Mouse (Mus musculus): Measurements from ENCODE around the gene Spty2d1. TPM values are rescaled to one million over a fixed set of nuclear protein-coding genes. Genes with fewer than 3 reads are reported as not detected.

Spty2d1 gene
- 2.2 and 3.6 TPM in 2 replicates for polyA plus RNA-seq (2012; rRNA removed)

DNA sequence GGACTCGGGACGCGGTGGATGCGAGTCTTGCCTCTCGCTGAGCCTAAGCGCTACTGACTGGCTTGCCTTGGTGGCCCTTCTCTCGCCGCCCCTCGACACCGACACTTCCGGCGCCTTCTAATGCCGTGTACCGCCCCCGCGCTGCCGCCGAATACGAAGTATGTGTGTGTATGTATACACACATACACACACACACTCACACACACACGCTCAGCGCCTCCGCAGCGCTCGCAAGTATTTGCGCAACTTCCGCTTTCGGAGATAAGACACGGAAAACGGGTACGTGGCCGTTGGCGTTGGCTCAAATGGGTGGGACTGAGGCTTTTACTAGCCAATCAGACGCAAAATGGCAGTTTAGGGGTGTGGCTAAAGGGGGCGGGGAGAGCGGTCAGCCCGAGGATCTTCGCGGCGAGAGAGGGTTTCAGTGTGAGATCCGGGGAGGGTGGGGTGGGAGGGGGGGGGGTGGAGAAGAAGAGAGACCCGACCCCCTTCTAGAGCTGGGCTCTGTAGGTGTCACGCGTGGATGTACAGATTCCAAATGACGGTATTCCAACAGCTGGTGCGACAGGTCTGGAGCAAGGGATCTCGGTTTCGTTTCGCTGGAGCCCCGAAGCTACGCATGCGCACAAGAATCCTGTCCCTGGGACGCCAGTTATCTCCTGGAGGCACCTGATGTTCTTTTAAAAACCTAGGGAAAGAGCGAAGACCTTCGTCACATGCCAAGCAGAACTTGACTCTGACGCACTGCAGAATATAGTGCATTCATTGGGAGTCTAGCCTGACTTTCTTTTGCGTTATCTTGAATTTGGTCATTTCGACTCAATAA lies at the start of gene Spty2d1:
Spty2d1 (minus strand) TSS at position 244 of the 826 bp plus-strand sequence.
- Histone ChIP-seq H3K27ac (ENCODE audit: insufficient read depth, low read depth, low read length) (peak within 1 kb of the TSS; percentile 87), H3K4me1 (ENCODE audit: control insufficient read depth, insufficient read depth, insufficient read length, low read length) (peaks cover 10% of the 10 kb centered on the region; the same call in 1 of the 2 replicates), H3K27me3 (ENCODE audit: control insufficient read depth, insufficient read depth, low read length) (no peaks in the 10 kb centered on the region), H3K36me3 (ENCODE audit: control insufficient read depth, insufficient read depth, low read length) (no peaks in the 10 kb centered on the region), H3K4me3 (ENCODE audit: low read depth, low read length) (peak within 1 kb of the TSS; percentile 76)
- TF ChIP-seq POLR2A (IDR thresholded peaks at IDR 0.05; ENCODE audit: low read depth, low read length): peak; percentile 69
- TF ChIP-seq CTCF (IDR thresholded peaks at IDR 0.05; ENCODE audit: extremely low read depth, insufficient read length, insufficient replicate concordance, low read depth, low read length): no peak
- under 1% methylated on average over 57 of the region's 57 CpGs for WGBS

- 67% methylated on average over 4 of the region's 4 CpGs for WGBS
- Histone ChIP-seq H3K4me3 (ENCODE audit: low read depth, low read length) (no peak overlapping the region), H3K27me3 (ENCODE audit: control insufficient read depth, insufficient read depth, low read length) (no peaks in the 10 kb centered on the region), H3K36me3 (ENCODE audit: control insufficient read depth, insufficient read depth, low read length) (peaks cover 19% of the 10 kb centered on the region), H3K27ac (ENCODE audit: insufficient read depth, low read depth, low read length) (no peak overlapping the region), H3K4me1 (ENCODE audit: control insufficient read depth, insufficient read depth, insufficient read length, low read length) (peaks cover 34% of the 10 kb centered on the region)
- TF ChIP-seq CTCF (IDR thresholded peaks at IDR 0.05; ENCODE audit: extremely low read depth, insufficient read length, insufficient replicate concordance, low read depth, low read length) (no peak), POLR2A (IDR thresholded peaks at IDR 0.05; ENCODE audit: low read depth, low read length) (no peak)
These were observed 48.1 kb upstream of the Spty2d1 start for GRCm38 (mm10) chr7:47056273-47056672.

DNA sequence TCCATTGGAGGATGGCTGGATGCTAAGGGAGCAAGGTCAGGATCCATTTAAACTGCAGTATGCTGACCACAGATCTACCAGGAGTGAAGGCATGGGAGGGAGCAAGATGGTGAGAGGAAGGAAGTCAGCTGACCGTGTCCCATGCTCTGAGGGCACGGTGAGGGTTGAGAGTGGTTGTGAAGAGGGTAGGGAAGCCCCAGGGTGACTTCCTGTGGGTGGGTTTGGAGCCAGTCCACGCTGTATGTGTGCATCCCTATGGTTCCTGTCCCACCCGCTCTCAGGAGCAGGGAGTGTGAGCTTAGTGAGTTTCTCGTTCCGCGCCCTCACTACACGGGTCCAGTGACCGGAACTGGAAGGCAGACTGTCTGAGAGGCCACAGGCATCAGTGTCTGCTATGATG lies 47.5 kb upstream of the Spty2d1 start:
- no peaks in the 10 kb centered on the region for H3K27me3 ChIP-seq (ENCODE audit: control insufficient read depth, insufficient read depth, low read length)
- H3K36me3 ChIP-seq (ENCODE audit: control insufficient read depth, insufficient read depth, low read length): peaks cover 19% of the 10 kb centered on the region
- H3K4me3 ChIP-seq (ENCODE audit: low read depth, low read length): no peak overlapping the region
- TF ChIP-seq CTCF (IDR thresholded peaks at IDR 0.05; ENCODE audit: extremely low read depth, insufficient read length, insufficient replicate concordance, low read depth, low read length) (no peak), POLR2A (IDR thresholded peaks at IDR 0.05; ENCODE audit: low read depth, low read length) (no peak)
- WGBS: 73% methylated on average over 9 of the region's 9 CpGs
- H3K27ac ChIP-seq (ENCODE audit: insufficient read depth, low read depth, low read length): no peak overlapping the region
- H3K4me1 ChIP-seq (ENCODE audit: control insufficient read depth, insufficient read depth, insufficient read length, low read length): peaks cover 34% of the 10 kb centered on the region

DNA sequence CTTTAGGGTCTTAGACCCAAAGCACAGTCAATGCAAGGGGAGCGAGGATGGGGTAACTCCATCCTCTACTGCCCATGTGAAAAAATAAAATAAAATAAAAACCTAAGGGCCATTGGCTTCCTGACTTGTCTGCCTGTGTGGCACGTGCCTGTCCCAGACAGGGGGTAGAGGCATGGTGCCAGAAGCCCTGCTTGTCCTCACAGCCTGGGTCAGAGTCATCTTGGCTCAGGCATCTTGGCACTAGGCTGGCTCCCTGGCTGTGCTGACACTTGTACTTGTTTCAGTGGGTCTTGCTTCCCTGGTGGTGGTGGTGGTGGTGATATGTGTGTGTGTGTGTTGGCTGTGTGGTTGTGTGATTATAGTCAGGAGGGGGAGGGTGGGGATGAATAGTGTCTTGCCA lies 46.5 kb upstream of the Spty2d1 start:
- TF ChIP-seq CTCF (IDR thresholded peaks at IDR 0.05; ENCODE audit: extremely low read depth, insufficient read length, insufficient replicate concordance, low read depth, low read length): no peak
- no peak for TF ChIP-seq POLR2A (IDR thresholded peaks at IDR 0.05; ENCODE audit: low read depth, low read length)
- no peak overlapping the region for H3K4me3 ChIP-seq (ENCODE audit: low read depth, low read length)
- H3K27me3 ChIP-seq (ENCODE audit: control insufficient read depth, insufficient read depth, low read length): no peaks in the 10 kb centered on the region
- H3K4me1 ChIP-seq (ENCODE audit: control insufficient read depth, insufficient read depth, insufficient read length, low read length): peaks cover 27% of the 10 kb centered on the region
- peaks cover 19% of the 10 kb centered on the region for H3K36me3 ChIP-seq (ENCODE audit: control insufficient read depth, insufficient read depth, low read length)
- H3K27ac ChIP-seq (ENCODE audit: insufficient read depth, low read depth, low read length): no peak overlapping the region
- WGBS: 55% methylated on average over 2 of the region's 2 CpGs

DNA sequence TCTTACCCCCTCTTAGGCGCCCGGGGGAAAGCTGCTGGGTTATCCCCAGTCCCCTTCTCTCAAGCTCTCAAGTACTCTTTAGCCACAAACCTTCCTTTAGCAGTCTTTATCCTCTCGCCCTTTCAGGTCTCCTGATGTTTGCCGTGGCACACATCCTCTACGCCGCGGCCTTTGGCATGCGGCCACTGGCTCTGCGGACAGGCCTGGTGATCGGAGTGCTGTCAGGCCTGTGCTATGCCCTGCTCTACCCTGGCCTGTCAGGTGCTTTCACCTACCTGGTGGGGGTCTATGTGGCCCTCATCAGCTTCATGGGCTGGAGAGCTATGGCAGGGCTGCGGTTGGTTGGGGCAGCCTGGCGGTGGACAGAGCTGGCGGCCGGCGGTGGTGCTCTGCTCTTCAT lies 45.1 kb upstream of the Spty2d1 start:
- no peak for TF ChIP-seq POLR2A (IDR thresholded peaks at IDR 0.05; ENCODE audit: low read depth, low read length)
- TF ChIP-seq CTCF (IDR thresholded peaks at IDR 0.05; ENCODE audit: extremely low read depth, insufficient read length, insufficient replicate concordance, low read depth, low read length): no peak
- H3K27me3 ChIP-seq (ENCODE audit: control insufficient read depth, insufficient read depth, low read length): no peaks in the 10 kb centered on the region
- 87% methylated on average over 15 of the region's 15 CpGs for WGBS
- H3K27ac ChIP-seq (ENCODE audit: insufficient read depth, low read depth, low read length): no peak overlapping the region
- peaks cover 19% of the 10 kb centered on the region for H3K4me1 ChIP-seq (ENCODE audit: control insufficient read depth, insufficient read depth, insufficient read length, low read length)
- no peak overlapping the region for H3K4me3 ChIP-seq (ENCODE audit: low read depth, low read length)
- H3K36me3 ChIP-seq (ENCODE audit: control insufficient read depth, insufficient read depth, low read length): peaks cover 19% of the 10 kb centered on the region

DNA sequence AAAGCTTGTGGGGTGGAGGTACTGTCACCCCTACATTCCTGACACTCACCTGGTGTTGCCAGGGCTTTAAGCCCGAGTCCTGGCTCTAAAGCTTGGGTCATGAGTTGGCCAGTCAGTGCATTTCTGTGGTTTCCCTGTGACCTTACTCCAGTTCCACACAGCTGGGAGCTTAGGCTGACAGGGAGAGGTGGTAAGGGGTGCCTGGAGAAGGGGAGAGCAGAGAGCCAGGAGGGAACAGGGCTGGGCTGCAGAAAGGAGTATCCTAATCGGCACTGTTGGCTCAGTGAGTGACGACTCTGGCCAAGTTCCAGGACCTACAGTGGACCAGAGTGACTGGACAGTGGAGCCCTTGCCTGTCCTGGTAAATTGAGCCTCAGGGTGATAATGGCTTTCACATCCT lies 44.1 kb upstream of the Spty2d1 start:
- Histone ChIP-seq H3K4me3 (ENCODE audit: low read depth, low read length) (peak overlapping the region; percentile 42), H3K27ac (ENCODE audit: insufficient read depth, low read depth, low read length) (peak overlapping the region; percentile 76)
- no peak; the same call in 1 of the 2 replicates for TF ChIP-seq POLR2A (IDR thresholded peaks at IDR 0.05; ENCODE audit: low read depth, low read length)

GRCm38 (mm10) chr7:47051404-47052151 lies 43.4 kb upstream of the Spty2d1 start:
- Histone ChIP-seq H3K27me3 (ENCODE audit: control insufficient read depth, insufficient read depth, low read length) (no peaks in the 10 kb centered on the region), H3K36me3 (ENCODE audit: control insufficient read depth, insufficient read depth, low read length) (peaks cover 19% of the 10 kb centered on the region), H3K4me3 (ENCODE audit: low read depth, low read length) (peak overlapping the region; percentile 90), H3K4me1 (ENCODE audit: control insufficient read depth, insufficient read depth, insufficient read length, low read length) (peaks cover 19% of the 10 kb centered on the region), H3K27ac (ENCODE audit: insufficient read depth, low read depth, low read length) (peak overlapping the region; percentile 99)
- TF ChIP-seq POLR2A (IDR thresholded peaks at IDR 0.05; ENCODE audit: low read depth, low read length) (no peak), CTCF (IDR thresholded peaks at IDR 0.05; ENCODE audit: extremely low read depth, insufficient read length, insufficient replicate concordance, low read depth, low read length) (no peak)
- WGBS: 10% methylated on average over 1 of the region's 2 CpGs

More for the DNA sequence above, 44.1 kb upstream of the Spty2d1 start:
- H3K4me1 ChIP-seq (ENCODE audit: control insufficient read depth, insufficient read depth, insufficient read length, low read length): peaks cover 19% of the 10 kb centered on the region
- H3K27me3 ChIP-seq (ENCODE audit: control insufficient read depth, insufficient read depth, low read length): no peaks in the 10 kb centered on the region
- WGBS: 11% methylated on average over 3 of the region's 3 CpGs
- H3K36me3 ChIP-seq (ENCODE audit: control insufficient read depth, insufficient read depth, low read length): peaks cover 19% of the 10 kb centered on the region

Data from small intestine, adult 2 months (tissue).